ENCODE assay signal across 16 mouse cellular contexts in the genomic region with DNA sequence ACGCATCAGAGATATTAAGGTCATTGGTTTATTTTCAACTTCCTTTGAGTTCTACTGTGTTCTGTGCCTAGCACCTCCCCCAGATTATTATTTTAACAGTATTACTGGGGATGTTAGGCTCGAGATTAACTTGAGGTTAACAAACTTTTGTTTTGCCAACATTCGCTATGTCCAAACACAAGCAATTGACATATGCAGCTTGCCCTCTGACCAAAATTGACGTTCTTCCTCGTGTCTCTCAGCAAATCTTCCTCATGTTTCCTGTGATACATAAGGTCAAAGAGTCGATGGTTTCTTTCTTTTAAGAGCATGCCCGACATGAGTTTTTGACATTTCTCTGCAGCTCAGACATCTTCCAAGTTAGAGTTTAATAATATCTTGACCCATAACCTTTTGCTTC. TPM values are rescaled to one million over a fixed set of nuclear protein-coding genes. Genes with fewer than 3 reads are reported as not detected.
"Had no signal": no experiment of that assay in that cellular context is flagged by ENCODE, and none has a peak within 500 bp of the region (broad histone marks: within the 10 kb centered on the region; RNA-seq: fewer than 3 reads in every experiment).

No protein-coding gene starts in this region.

- H3K27me3 ChIP-seq: limb, embryonic 13.5 days; liver, embryonic 13.5 days; neural tube, embryonic 15.5 days had no signal

- H3K4me3 ChIP-seq: layer of hippocampus, adult 2 months; limb, embryonic 13.5 days; liver, embryonic 13.5 days; midbrain, embryonic 10.5 days; myocyte; neural tube, embryonic 15.5 days had no signal

- H3K9ac ChIP-seq: limb, embryonic 13.5 days; liver, embryonic 13.5 days; neural tube, embryonic 15.5 days had no signal

- ATAC-seq: hindbrain, embryonic 16.5 days; inflammation-experienced regulatory T-cells, adult 6 months; intestine, postnatal 0 days had no signal

- DNase-seq: left cerebral cortex, postnatal 4 days; liver, embryonic 13.5 days; lung, adult 18-20 months; lung, postnatal 4 days; midbrain, embryonic 14.5 days; right cerebral cortex, adult 18-20 months; right cerebral cortex, postnatal 25 days; thymus, postnatal 36 days had no signal

- H3K36me3 ChIP-seq: liver, embryonic 13.5 days; midbrain, embryonic 10.5 days; neural tube, embryonic 15.5 days had no signal

- H3K4me2 ChIP-seq: limb, embryonic 13.5 days; liver, embryonic 13.5 days; neural tube, embryonic 15.5 days had no signal

- H3K27ac ChIP-seq: layer of hippocampus, adult 2 months; limb, embryonic 13.5 days; liver, embryonic 13.5 days; midbrain, embryonic 10.5 days; neural tube, embryonic 15.5 days had no signal

- H3K9me3 ChIP-seq: limb, embryonic 13.5 days; liver, embryonic 13.5 days; midbrain, embryonic 10.5 days; neural tube, embryonic 15.5 days had no signal

- H3K4me1 ChIP-seq: limb, embryonic 13.5 days; liver, embryonic 13.5 days; midbrain, embryonic 10.5 days; neural tube, embryonic 15.5 days had no signal

RNA-seq across cellular contexts. Expression of a gene that starts 13.9 kb away (rescaled TPM):
- polyA plus RNA-seq: myocyte had no signal
